Mouse (Mus musculus) heart, embryonic 11.5 days (tissue): ENCODE results near the gene Gdpd1. TPM values are rescaled to one million over a fixed set of nuclear protein-coding genes. Genes with fewer than 3 reads are reported as not detected.
"Not testable (repeated sequence)": the region's sequence is repeated elsewhere in the genome, so short reads cannot be mapped to it uniquely, and the experiment has no call there.

Source experiments
- ATAC-seq: fragments of 200-750 bp; cut with Nextera tagmentation; replicated peaks from 2 replicates; pipeline ENCODE4 v1.8.0; 2017; ENCODE audit warnings: moderate library complexity; ENCODE audit not compliant: insufficient number of reproducible peaks, low FRiP score, low TSS enrichment
- H3K27ac ChIP-seq: fragments of 300-500 bp; sonication (generic); 2 replicates; pipeline ENCODE4 v1.5.1; 2014; ENCODE audit warnings: mild to moderate bottlenecking, low read depth, low read length
- H3K27me3 ChIP-seq: fragments of 300-500 bp; sonication (generic); 2 replicates; pipeline ENCODE4 v1.6.1; 2014; ENCODE audit warnings: mild to moderate bottlenecking, low read length, mixed read lengths; ENCODE audit not compliant: control insufficient read depth, insufficient read depth
- H3K36me3 ChIP-seq: fragments of 300-500 bp; sonication (generic); 2 replicates; pipeline ENCODE4 v1.6.1; 2014; ENCODE audit warnings: mild to moderate bottlenecking, low read length, moderate library complexity, mixed read lengths; ENCODE audit not compliant: control insufficient read depth, insufficient read depth
- H3K4me1 ChIP-seq: fragments of 300-500 bp; sonication (generic); 2 replicates; pipeline ENCODE4 v1.6.1; 2014; ENCODE audit warnings: low read length; ENCODE audit not compliant: control insufficient read depth, insufficient read depth
- H3K4me2 ChIP-seq: fragments of 300-500 bp; sonication (generic); 2 replicates; pipeline ENCODE4 v1.6.1; 2014; ENCODE audit warnings: mild to moderate bottlenecking, moderate library complexity
- H3K4me3 ChIP-seq: fragments of 300-500 bp; sonication (generic); 2 replicates; pipeline ENCODE4 v1.5.1; 2014; ENCODE audit warnings: low read depth, low read length
- H3K9ac ChIP-seq: fragments of 300-500 bp; sonication (generic); 2 replicates; pipeline ENCODE4 v1.6.1; 2014; ENCODE audit warnings: mild to moderate bottlenecking, low read depth, low read length, moderate library complexity
- H3K9me3 ChIP-seq: fragments of 300-500 bp; sonication (generic); replicated peaks from 2 replicates; pipeline ENCODE4 v1.6.1; 2016; ENCODE audit warnings: low read length; ENCODE audit not compliant: control insufficient read depth
- WGBS: fragments of 180-500 bp; shearing (Covaris S2); extraction: QIAGEN DNeasy Blood & Tissue Kit; methylation state at CpG from one replicate; pipeline ENCODE4 v1.1.7; 2014; ENCODE audit not compliant: insufficient replicate concordance; 5-methylcytosine and 5-hydroxymethylcytosine counted together
- polyA plus RNA-seq: library from polyadenylated mRNA; unstranded; fragments of >200 nt; fragmentation: Nextera tagmentation; extraction: Ambion mirVana; gene quantifications from 2 replicates; pipeline ENCODE4 v1.2.1, GENCODE M21; 2014

Gdpd1 gene
- polyA plus RNA-seq, 1 experiment from 2014 or later: 20.6 TPM

GRCm38 (mm10) chr11:87086290-87086984 is 12.6 kb upstream of the Gdpd1 start, which contains the start of gene Smg8:
Gene Smg8, minus strand, starts transcription at chr11:87086774.
- Histone ChIP-seq H3K9me3 (no peaks in the 10 kb centered on the region), H3K4me3 (peak within 1 kb of the TSS; percentile 94), H3K4me1 (peaks cover 19% of the 10 kb centered on the region), H3K27me3 (no peaks in the 10 kb centered on the region), H3K27ac (peak within 1 kb of the TSS; percentile 24), H3K4me2 (peak within 1 kb of the TSS; percentile 88), H3K36me3 (peaks cover 13% of the 10 kb centered on the region), H3K9ac (peak within 1 kb of the TSS; percentile 83)
- 2% methylated on average over 43 of the region's 43 CpGs for WGBS
- peak; percentile 75 for ATAC-seq

- Histone ChIP-seq H3K4me1 (peaks cover 19% of the 10 kb centered on the region), H3K36me3 (peaks cover 11% of the 10 kb centered on the region), H3K9ac (no peak overlapping the region), H3K27ac (no peak overlapping the region), H3K4me2 (peak overlapping the region; percentile 88), H3K27me3 (no peaks in the 10 kb centered on the region), H3K4me3 (peak overlapping the region; percentile 94), H3K9me3 (no peaks in the 10 kb centered on the region)
- 87% methylated on average over 13 of the region's 13 CpGs for WGBS
- no peak for ATAC-seq
These were observed 11.6 kb upstream of the Gdpd1 start for GRCm38 (mm10) chr11:87085461-87085860.

- H3K27me3 ChIP-seq: no peaks in the 10 kb centered on the region
- no peaks in the 10 kb centered on the region for H3K9me3 ChIP-seq
- peaks cover 19% of the 10 kb centered on the region for H3K4me1 ChIP-seq
- H3K36me3 ChIP-seq: peaks cover 11% of the 10 kb centered on the region
- no peak for ATAC-seq
- H3K4me2 ChIP-seq: no peak overlapping the region
- no peak overlapping the region for H3K9ac ChIP-seq
- no peak overlapping the region for H3K27ac ChIP-seq
- no peak overlapping the region for H3K4me3 ChIP-seq
- WGBS: 81% methylated on average over 1 of the region's 1 CpGs
These were observed 9.8 kb upstream of the Gdpd1 start for GRCm38 (mm10) chr11:87083712-87084111.

- Histone ChIP-seq H3K4me2 (peak overlapping the region; percentile 98), H3K36me3 (peaks cover 5% of the 10 kb centered on the region), H3K27me3 (no peaks in the 10 kb centered on the region), H3K9me3 (no peaks in the 10 kb centered on the region), H3K9ac (peak overlapping the region; percentile 93), H3K4me1 (no peaks in the 10 kb centered on the region), H3K27ac (peak overlapping the region; percentile 76), H3K4me3 (peak overlapping the region; percentile 59)
- 1% methylated on average over 24 of the region's 24 CpGs for WGBS
- ATAC-seq: peak; percentile 49; the same call in 1 of the 2 replicates
These were observed 458 bp downstream of the Gdpd1 start for GRCm38 (mm10) chr11:87073343-87073865.

GRCm38 (mm10) chr11:87062087-87062486 is 11.8 kb downstream of the Gdpd1 start:
- H3K4me3 ChIP-seq: no peak overlapping the region
- WGBS: 72% methylated on average over 3 of the region's 3 CpGs
- ATAC-seq: no peak
- H3K9ac ChIP-seq: no peak overlapping the region
- H3K9me3 ChIP-seq: no peaks in the 10 kb centered on the region
- no peaks in the 10 kb centered on the region for H3K27me3 ChIP-seq
- H3K4me1 ChIP-seq: no peaks in the 10 kb centered on the region
- H3K27ac ChIP-seq: no peak overlapping the region
- 0 out of 2 replicates have a peak, but pooled peaks cover 3% of the 10 kb centered on the region for H3K36me3 ChIP-seq
- H3K4me2 ChIP-seq: no peak overlapping the region

GRCm38 (mm10) chr11:87060410-87060809 is 13.5 kb downstream of the Gdpd1 start:
- ATAC-seq: no peak
- 93% methylated on average over 2 of the region's 2 CpGs for whole genome bisulfite sequencing

GRCm38 (mm10) chr11:87056286-87056685 is 17.6 kb downstream of the Gdpd1 start:
- Histone ChIP-seq H3K9me3 (no peaks in the 10 kb centered on the region), H3K27ac (no peak overlapping the region), H3K4me2 (no peak overlapping the region), H3K4me1 (no peaks in the 10 kb centered on the region), H3K9ac (no peak overlapping the region), H3K36me3 (no peaks in the 10 kb centered on the region), H3K27me3 (no peaks in the 10 kb centered on the region), H3K4me3 (no peak overlapping the region)
- 78% methylated on average over 6 of the region's 6 CpGs for WGBS
- no peak for ATAC-seq

More at GRCm38 (mm10) chr11:87060410-87060809, 13.5 kb downstream of the Gdpd1 start:
- no peak overlapping the region for H3K4me3 ChIP-seq
- no peak overlapping the region for H3K9ac ChIP-seq
- H3K9me3 ChIP-seq: no peaks in the 10 kb centered on the region
- no peaks in the 10 kb centered on the region for H3K4me1 ChIP-seq
- H3K4me2 ChIP-seq: no peak overlapping the region
- H3K36me3 ChIP-seq: 0 out of 2 replicates have a peak, but pooled peaks cover 3% of the 10 kb centered on the region
- H3K27me3 ChIP-seq: no peaks in the 10 kb centered on the region
- no peak overlapping the region for H3K27ac ChIP-seq

GRCm38 (mm10) chr11:87048900-87049299 is 25.0 kb downstream of the Gdpd1 start:
- 91% methylated on average over 7 of the region's 7 CpGs for WGBS
- not testable (repeated sequence) for H3K9ac ChIP-seq, ATAC-seq, H3K9me3 ChIP-seq, H3K36me3 ChIP-seq, H3K4me1 ChIP-seq, H3K4me3 ChIP-seq, H3K4me2 ChIP-seq, H3K27me3 ChIP-seq, H3K27ac ChIP-seq
